Mouse (Mus musculus) spleen, adult 18-20 months (tissue): Measurements from ENCODE around the gene Zfp771.

ENCODE experiments used
- DNase-seq, 2 experiments: peaks; one replicate each; pipeline ENCODE4 v3.0.0; 2022; ENCODE audit warnings: mixed read lengths in 2 of 2

The Zfp771 gene

DNA sequence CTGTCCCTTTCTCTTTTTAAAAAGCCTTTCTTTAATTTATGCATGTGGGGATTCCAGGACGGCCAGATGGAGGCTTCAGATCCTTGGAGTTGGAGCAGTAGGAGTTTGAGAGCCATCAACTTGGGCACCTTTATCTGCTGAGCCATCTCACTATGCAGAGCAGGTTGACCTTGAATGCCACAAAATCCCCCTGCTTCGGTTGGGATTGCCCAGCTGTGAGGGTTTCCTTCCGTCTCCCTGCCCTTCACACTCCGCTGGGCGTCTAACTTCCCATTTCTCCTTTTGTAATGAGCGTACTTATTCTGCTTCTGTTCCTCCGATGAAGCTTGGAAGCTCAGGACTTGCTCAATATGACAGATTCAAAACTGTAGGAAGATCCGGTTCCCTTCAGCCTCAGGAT lies 46.1 kb downstream of the Zfp771 start:
- peak in 1 of 2 experiments; percentile 24 for DNase-seq

DNA sequence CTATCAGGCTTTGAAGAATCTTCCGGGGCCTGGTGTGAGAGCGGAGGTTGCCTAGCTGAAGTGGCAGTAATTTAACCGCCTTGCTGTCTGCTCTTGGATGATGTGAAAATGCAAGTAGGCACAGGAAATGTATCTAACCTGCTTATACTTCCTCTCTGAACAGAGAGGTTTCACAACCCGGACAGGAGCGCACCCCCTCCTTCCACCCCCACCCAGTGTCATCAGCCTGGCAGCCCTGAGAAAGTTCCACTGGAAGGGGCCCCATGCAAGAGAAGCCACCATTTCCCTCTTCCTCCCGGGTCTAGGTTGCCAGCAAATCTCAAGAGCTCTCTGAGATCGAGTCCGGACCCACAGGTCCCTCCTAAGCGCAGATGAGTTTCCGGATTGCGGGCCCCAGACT lies 52.0 kb downstream of the Zfp771 start, which contains the start of gene Itgal:
Gene Itgal (plus strand): TSS at position 163 of the 400 bp plus-strand sequence.
- DNase-seq, result peak; percentile 63 to 66

DNA sequence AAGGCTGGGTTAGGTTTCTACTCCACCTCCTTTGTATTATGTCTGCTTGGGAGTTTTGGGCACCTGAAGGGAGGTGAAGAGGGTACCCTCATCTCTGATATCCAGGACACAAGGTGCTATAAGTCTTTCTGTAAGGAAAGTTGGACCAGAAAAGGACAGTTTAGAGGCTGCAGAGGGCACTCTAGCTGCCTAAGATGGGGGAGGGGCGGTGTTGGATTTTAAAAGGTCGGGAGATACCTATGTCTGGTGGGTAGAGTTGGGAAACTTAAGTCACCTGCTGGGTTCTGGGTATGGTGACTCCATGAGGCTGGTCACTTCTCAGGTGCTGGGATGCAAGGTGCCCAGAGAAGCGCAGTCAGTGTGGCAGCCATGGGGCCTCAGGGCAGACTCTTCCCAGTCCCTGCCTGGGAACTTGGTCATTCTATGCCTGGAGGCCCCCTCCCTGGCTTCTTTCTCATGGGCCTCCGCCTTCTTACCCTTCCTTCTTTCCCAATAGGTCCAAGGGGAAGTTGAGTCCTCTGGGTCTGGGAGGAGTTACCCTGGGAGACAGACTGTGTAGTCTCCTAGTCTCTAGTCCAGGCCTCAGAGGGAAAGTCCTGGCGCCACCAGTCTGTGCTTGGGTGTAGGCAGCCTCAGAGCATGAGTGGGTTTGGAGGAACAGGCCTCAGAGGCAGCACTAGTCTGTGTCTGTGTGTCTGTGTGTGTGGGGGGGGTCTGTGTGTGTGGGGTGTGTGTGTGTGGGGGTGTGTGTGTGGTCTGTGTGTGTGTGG lies 52.9 kb downstream of the Zfp771 start:
- DNase-seq, result peak in 1 of 2 experiments; percentile 15

DNA sequence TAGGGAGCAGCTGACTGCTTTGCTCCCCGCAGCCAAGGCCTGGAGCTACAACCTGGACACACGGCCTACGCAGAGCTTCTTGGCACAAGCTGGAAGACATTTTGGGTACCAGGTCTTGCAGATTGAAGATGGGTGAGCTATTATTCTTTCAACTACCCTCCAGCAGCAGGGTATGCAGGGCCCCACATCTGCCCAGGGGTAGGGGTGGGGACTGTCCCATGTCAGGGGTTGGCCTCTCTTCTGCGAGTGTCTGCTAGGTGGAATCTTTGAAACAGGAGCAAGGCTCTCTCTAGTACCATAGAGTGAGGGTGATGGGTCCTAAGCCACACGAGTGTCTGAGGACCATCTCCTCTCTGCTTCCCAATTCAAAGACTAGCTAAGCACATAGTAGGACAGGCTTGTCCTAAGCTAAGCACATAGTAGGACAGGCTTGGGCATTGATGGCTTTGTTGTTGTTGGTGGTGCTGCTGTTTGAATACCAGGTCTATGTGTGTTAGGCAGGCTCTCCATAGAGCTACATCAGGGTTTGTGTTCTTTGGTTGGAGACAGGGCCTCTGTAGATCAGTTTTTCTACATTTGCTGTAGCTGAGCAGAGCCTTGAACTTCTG lies 53.6 kb downstream of the Zfp771 start:
- DNase-seq, result no peak
